Mouse (Mus musculus): ENCODE measurements around the gene Ppp1ca. TPM values are rescaled to one million over a fixed set of nuclear protein-coding genes. Genes with fewer than 3 reads are reported as not detected.
A peak's percentile ranks its signal among the peaks of the same experiment; 100 is the strongest.

The Ppp1ca gene
- 560 and 578 TPM in 2 replicates for polyA plus RNA-seq (2015; fragmentation: Nextera tagmentation; extraction: Ambion mirVana)

DNA sequence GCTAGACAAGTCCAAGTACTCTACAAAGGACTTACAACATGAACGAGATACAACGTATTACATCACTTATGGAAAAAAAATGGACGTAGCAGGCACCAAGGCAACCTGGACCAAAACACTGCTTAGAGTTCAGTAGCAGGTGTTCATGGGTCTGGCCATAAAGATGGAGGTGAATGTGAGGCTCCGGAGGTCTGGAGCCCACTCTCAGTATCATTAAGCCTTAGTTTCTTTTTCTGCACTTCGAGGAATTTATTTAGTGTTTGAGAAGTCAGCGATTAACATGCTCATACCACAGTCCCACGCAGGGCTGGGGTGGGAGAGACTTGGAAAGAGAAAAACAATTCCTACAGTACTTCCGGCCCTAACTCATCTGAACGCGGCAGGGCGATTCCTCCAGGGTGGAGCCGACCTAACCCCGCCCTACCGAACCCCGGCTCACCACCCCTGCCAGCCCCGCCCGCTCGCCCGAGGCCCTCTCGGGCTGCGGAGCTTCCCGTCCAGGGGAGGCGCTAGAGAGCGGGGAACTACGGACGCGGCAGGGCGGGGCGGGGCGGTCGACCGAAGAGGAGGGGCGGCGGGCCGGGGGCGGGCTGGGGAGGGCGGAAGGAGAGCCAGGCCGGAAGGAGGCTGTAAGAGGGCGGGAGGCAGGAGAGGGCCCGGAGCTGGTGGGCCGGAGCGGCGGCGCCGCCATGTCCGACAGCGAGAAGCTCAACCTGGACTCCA is at the start of gene Ppp1ca:
Gene Ppp1ca, plus strand, starts transcription at position 538 of the 723 bp plus-strand sequence.
- H3K4me3 ChIP-seq = peak within 1 kb of the TSS; percentile 95
- H3K9me3 ChIP-seq = no peaks in the 10 kb centered on the region
- H3K9ac ChIP-seq (replicated peaks) = peak within 1 kb of the TSS; percentile 98
- no peaks in the 10 kb centered on the region for H3K27me3 ChIP-seq
- peak; percentile 87 for ATAC-seq (replicated peaks)
- H3K4me2 ChIP-seq (replicated peaks) = peak within 1 kb of the TSS; percentile 87
- WGBS = 9% methylated on average over 35 of the region's 47 CpGs
- peaks cover 38% of the 10 kb centered on the region for H3K4me1 ChIP-seq
- peaks cover 36% of the 10 kb centered on the region for H3K36me3 ChIP-seq
- peak within 1 kb of the TSS; percentile 88 for H3K27ac ChIP-seq (replicated peaks)

- H3K4me2 ChIP-seq (replicated peaks) = no peak overlapping the region
- H3K27ac ChIP-seq (replicated peaks) = no peak overlapping the region
- no peak overlapping the region for H3K4me3 ChIP-seq
- H3K36me3 ChIP-seq = no peaks in the 10 kb centered on the region
- H3K4me1 ChIP-seq = peaks cover 2% of the 10 kb centered on the region
- no peak for ATAC-seq (replicated peaks)
- no peaks in the 10 kb centered on the region for H3K27me3 ChIP-seq
- WGBS = 90% methylated on average over 18 of the region's 18 CpGs
- no peak overlapping the region for H3K9ac ChIP-seq (replicated peaks)
- H3K9me3 ChIP-seq = no peaks in the 10 kb centered on the region
These were observed 49.3 kb upstream of the Ppp1ca start for GRCm38 (mm10) chr19:4142416-4143173.

DNA sequence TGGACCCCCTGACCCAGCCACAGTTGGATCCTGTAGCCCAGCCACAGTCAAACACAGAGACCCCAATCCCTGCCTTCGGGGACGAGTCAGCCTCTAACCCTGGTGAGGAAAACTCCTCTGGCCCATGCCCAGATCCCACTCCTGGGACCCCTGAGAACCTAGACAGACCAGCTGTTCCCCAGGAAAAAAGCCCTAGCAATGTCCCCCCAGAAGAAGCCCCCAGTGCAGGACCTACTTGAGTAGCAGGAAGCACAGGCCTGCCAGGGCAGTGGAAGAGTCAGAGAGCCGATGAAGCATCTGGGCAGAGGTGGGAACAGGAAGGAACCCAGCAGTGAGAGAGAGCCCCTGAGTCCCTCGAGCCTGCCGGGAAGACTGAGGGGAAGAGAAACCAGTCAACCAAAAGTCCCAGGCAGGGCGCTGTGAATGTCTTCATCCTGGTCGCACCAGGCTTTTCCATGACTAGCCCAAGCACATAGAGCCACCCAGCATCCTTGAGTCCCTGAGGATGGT is 48.1 kb upstream of the Ppp1ca start, which contains the start of gene Cabp4:
Gene Cabp4, minus strand, starts transcription at position 275 of the 510 bp plus-strand sequence.
- Histone ChIP-seq H3K36me3 (no peaks in the 10 kb centered on the region), H3K4me2 (replicated peaks) (no peak within 1 kb of the TSS), H3K9ac (replicated peaks) (no peak within 1 kb of the TSS), H3K4me3 (no peak within 1 kb of the TSS), H3K4me1 (peaks cover 9% of the 10 kb centered on the region), H3K9me3 (no peaks in the 10 kb centered on the region), H3K27me3 (no peaks in the 10 kb centered on the region), H3K27ac (replicated peaks) (no peak within 1 kb of the TSS)
- no peak for ATAC-seq (replicated peaks)
- 86% methylated on average over 7 of the region's 7 CpGs for WGBS

GRCm38 (mm10) chr19:4144550-4145498 is 47.0 kb upstream of the Ppp1ca start:
- WGBS = 86% methylated on average over 16 of the region's 16 CpGs
- no peaks in the 10 kb centered on the region for H3K27me3 ChIP-seq
- H3K27ac ChIP-seq (replicated peaks) = no peak overlapping the region
- no peaks in the 10 kb centered on the region for H3K9me3 ChIP-seq
- H3K4me2 ChIP-seq (replicated peaks) = no peak overlapping the region
- no peaks in the 10 kb centered on the region for H3K36me3 ChIP-seq
- H3K9ac ChIP-seq (replicated peaks) = no peak overlapping the region
- peaks cover 19% of the 10 kb centered on the region for H3K4me1 ChIP-seq
- ATAC-seq (replicated peaks) = no peak
- no peak overlapping the region for H3K4me3 ChIP-seq

- Histone ChIP-seq H3K27me3 (no peaks in the 10 kb centered on the region), H3K9ac (replicated peaks) (no peak overlapping the region), H3K4me3 (no peak overlapping the region), H3K27ac (replicated peaks) (no peak overlapping the region), H3K4me1 (peaks cover 24% of the 10 kb centered on the region), H3K36me3 (peaks cover 1% of the 10 kb centered on the region), H3K9me3 (no peaks in the 10 kb centered on the region), H3K4me2 (replicated peaks) (no peak overlapping the region)
- 78% methylated on average over 5 of the region's 5 CpGs for WGBS
- ATAC-seq (replicated peaks) = no peak
These were observed 45.9 kb upstream of the Ppp1ca start for GRCm38 (mm10) chr19:4145936-4146335.

- H3K36me3 ChIP-seq = peaks cover 6% of the 10 kb centered on the region
- no peak overlapping the region for H3K4me3 ChIP-seq
- no peak overlapping the region for H3K27ac ChIP-seq (replicated peaks)
- H3K4me2 ChIP-seq (replicated peaks) = no peak overlapping the region
- no peaks in the 10 kb centered on the region for H3K27me3 ChIP-seq
- H3K4me1 ChIP-seq = peaks cover 24% of the 10 kb centered on the region
- no peaks in the 10 kb centered on the region for H3K9me3 ChIP-seq
- no peak for ATAC-seq (replicated peaks)
- H3K9ac ChIP-seq (replicated peaks) = no peak overlapping the region
- WGBS = 67% methylated on average over 12 of the region's 12 CpGs
These were observed 45.4 kb upstream of the Ppp1ca start for GRCm38 (mm10) chr19:4146366-4147021.

DNA sequence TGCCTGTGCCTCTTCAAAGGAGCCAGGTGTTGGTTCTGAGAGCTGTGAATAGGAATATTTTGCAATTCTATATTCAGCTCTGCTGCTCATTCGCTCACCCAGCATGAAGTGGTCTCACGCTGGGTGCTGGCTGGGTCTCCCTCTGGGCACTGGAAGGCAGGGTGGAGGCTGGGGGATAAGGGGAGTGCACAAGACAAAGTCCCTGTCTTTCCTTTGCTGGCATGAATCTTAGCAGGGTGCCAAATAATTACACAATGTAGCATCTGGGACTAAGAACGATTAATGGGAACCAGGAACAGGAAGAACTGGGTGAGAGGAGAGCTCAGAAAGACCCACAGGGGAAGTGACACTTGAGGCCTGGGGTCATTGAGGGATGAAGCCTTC is 44.9 kb upstream of the Ppp1ca start:
- no peak for ATAC-seq (replicated peaks)
- 54% methylated on average over 3 of the region's 3 CpGs for WGBS
- no peak overlapping the region for H3K4me2 ChIP-seq (replicated peaks)

DNA sequence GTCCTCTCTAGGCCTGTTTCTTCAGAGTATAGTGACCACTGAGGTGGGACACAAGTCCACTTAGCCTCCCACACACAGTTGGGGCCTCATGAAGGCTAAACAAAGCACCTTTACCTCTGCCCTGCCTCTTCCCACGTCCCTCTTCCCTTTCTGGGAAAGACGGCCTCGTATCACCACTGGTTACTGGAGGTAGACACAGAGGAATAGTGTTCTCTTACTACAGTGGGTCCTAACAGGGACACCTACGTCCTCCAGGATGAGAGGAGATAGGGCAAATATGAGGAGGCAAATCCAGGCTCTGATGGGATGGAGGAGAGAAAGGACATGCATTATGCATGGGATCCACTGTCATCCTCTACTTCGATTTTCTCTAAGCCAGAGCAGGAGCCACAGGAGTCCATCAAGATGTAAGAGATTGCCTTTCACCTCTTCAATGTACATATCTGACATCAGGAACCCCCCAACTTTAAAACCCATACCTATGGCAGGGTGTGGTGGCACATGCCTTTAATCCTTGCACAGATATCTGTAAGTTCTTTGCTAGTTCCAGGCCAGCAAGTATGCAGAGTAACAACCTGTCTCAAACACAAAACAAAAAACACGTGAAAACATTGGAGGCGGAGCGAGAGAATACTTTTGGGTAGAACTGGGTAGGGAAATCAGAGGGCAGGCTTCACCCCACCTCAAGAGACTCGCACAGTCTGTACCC is 43.9 kb upstream of the Ppp1ca start:
- Histone ChIP-seq H3K4me3 (peak overlapping the region; percentile 70), H3K27ac (replicated peaks) (peak overlapping the region; percentile 38), H3K9ac (replicated peaks) (peak overlapping the region; percentile 68), H3K4me2 (replicated peaks) (peak overlapping the region; percentile 65), H3K27me3 (no peaks in the 10 kb centered on the region), H3K9me3 (no peaks in the 10 kb centered on the region), H3K4me1 (peaks cover 24% of the 10 kb centered on the region), H3K36me3 (peaks cover 6% of the 10 kb centered on the region)
- 36% methylated on average over 9 of the region's 9 CpGs for WGBS
- ATAC-seq (replicated peaks) = peak; percentile 26

More for the DNA sequence above, 44.9 kb upstream of the Ppp1ca start:
- H3K4me3 ChIP-seq = no peak overlapping the region
- peaks cover 6% of the 10 kb centered on the region for H3K36me3 ChIP-seq
- peaks cover 24% of the 10 kb centered on the region for H3K4me1 ChIP-seq
- no peaks in the 10 kb centered on the region for H3K27me3 ChIP-seq
- no peaks in the 10 kb centered on the region for H3K9me3 ChIP-seq
- no peak overlapping the region for H3K9ac ChIP-seq (replicated peaks)
- H3K27ac ChIP-seq (replicated peaks) = 0 out of 2 replicates have a peak overlapping the region, but pooled peaks have one; percentile 38

- peak within 1 kb of the TSS; percentile 65 for H3K4me2 ChIP-seq (replicated peaks)
- WGBS = under 1% methylated on average over 29 of the region's 33 CpGs
- no peaks in the 10 kb centered on the region for H3K9me3 ChIP-seq
- H3K4me3 ChIP-seq = peak within 1 kb of the TSS; percentile 70
- no peaks in the 10 kb centered on the region for H3K27me3 ChIP-seq
- peaks cover 24% of the 10 kb centered on the region for H3K4me1 ChIP-seq
- H3K27ac ChIP-seq (replicated peaks) = peak within 1 kb of the TSS; percentile 53
- peaks cover 6% of the 10 kb centered on the region for H3K36me3 ChIP-seq
- H3K9ac ChIP-seq (replicated peaks) = peak within 1 kb of the TSS; percentile 68
- ATAC-seq (replicated peaks) = peak; percentile 96
These were observed 43.4 kb upstream of the Ppp1ca start, which contains the start of gene Coro1b for GRCm38 (mm10) chr19:4148491-4148806. Gene Coro1b (plus strand): TSS chr19:4148619.

DNA sequence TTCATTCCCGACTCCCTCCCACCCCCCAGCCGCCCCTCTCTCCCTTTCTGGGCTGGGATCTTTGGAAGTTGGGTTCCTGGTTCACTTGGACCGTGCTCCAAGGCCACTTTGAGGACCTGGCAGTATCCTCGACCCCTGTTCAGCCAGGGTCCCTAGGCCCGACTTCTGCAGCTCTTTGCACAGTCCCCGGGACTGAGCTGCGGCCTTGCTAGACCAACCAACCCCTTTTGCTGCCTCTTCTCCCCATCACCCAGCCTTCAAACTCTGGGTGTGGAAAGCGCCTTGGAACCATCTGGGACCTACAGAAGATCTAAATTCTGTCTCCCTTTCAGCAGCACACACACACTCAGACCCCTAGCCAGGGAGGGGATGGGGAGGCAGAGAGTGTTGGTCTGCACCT is 43.0 kb upstream of the Ppp1ca start:
- Histone ChIP-seq H3K4me1 (peaks cover 24% of the 10 kb centered on the region), H3K27ac (replicated peaks) (peak overlapping the region; percentile 53), H3K4me3 (peak overlapping the region; percentile 70), H3K4me2 (replicated peaks) (peak overlapping the region; percentile 65), H3K9ac (replicated peaks) (peak overlapping the region; percentile 68), H3K27me3 (no peaks in the 10 kb centered on the region), H3K36me3 (peaks cover 6% of the 10 kb centered on the region), H3K9me3 (no peaks in the 10 kb centered on the region)
- peak; percentile 15 for ATAC-seq (replicated peaks)
- 4% methylated on average over 8 of the region's 8 CpGs for WGBS
